Mouse (Mus musculus): ENCODE measurements around the gene Szt2.
A peak's percentile ranks its signal among the peaks of the same experiment; 100 is the strongest.

Szt2 gene

DNA sequence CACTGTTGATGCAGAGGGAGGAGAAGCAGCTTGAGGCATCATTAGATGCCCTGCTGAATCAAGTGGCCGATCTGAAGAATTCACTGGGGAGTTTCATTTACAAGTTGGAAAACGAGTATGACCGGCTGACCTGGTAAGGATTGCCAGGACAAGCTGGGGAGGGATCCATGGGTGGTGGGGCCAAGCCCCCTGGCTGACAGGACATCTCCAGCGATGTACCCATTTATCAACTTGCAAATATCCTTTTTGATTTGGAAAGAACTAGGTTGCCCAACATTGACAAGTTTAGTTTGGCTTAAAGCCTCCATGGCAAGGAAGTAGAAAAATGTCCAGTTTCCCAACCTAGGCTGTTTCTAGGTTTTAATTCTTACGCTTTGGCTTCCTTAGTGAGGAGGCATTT, 1.8 kb upstream of the Szt2 start:
- DNase-seq (ENCODE audit: low spot score): no peak

- DNase-seq (ENCODE audit: low spot score): peak; percentile 73
Measured at GRCm38 (mm10) chr4:118402701-118403100, 6.4 kb downstream of the Szt2 start.

GRCm38 (mm10) chr4:118401918-118402317, 7.2 kb downstream of the Szt2 start:
- no peak for DNase-seq (ENCODE audit: low spot score)

DNA sequence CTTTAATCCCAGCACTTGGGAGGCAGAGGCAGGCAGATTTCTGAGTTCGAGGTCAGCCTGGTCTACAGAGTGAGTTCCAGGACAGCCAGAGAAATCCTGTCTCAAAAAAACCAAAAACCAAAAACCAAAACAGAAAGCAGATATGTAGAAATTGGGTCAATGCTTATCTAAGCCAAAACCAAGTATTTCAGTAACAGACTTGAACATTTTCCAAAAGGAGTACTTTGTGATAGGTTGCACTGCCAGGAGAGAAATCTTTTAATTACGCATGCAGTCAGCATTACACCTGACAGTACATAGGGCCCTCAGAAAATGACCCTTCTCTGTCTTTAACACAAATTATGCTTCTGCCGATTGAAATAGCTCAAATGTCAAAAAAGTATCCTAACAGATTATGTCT, 7.7 kb downstream of the Szt2 start:
- no peak for DNase-seq (ENCODE audit: low spot score)

- DNase-seq (ENCODE audit: low spot score): no peak
Measured at GRCm38 (mm10) chr4:118398400-118398799, 10.7 kb downstream of the Szt2 start.

DNA sequence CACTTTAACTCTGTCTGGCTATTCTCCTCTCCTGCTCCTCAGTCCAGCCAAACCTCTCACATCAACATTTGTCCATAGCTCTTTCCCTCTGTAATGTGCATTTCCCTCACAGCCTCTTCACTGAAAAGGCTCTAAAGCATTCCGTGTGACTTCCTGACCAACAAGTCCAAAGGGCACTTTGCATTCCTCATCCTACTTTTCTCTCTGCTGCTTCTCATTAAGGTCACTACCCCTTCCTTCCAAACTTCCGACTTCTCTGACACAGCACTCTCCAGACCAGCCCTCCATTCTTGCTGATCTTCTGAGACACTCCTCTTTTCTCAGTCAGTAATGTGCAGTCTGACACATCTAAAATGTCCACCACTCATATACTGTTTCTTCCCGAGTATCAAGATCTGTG, 12.6 kb downstream of the Szt2 start:
- DNase-seq (ENCODE audit: low spot score): no peak

DNA sequence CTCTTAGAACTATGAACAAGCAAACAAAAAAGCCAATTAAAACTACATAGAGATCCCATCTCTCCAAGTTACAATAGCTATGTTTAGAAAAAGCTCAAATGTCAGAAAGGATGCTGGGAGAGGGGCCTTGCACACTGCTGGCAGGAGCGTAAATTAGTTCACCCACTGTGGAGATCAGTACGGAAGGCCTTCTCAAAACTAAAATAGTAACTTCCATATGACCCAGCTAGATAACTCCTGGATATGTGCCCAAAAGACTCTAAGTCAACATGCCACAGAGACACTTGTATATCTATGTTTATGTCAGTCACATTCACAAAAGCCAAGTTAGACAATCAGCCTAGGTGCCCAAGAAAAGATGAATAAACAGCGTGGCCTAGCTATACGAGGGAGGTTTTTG, 13.8 kb downstream of the Szt2 start:
- no peak for DNase-seq (ENCODE audit: low spot score)

- DNase-seq (ENCODE audit: low spot score): no peak
Measured at GRCm38 (mm10) chr4:118394505-118394904, 14.6 kb downstream of the Szt2 start.

GRCm38 (mm10) chr4:118390146-118390545, 18.9 kb downstream of the Szt2 start:
- peak; percentile 78 for DNase-seq (ENCODE audit: low spot score)

DNA sequence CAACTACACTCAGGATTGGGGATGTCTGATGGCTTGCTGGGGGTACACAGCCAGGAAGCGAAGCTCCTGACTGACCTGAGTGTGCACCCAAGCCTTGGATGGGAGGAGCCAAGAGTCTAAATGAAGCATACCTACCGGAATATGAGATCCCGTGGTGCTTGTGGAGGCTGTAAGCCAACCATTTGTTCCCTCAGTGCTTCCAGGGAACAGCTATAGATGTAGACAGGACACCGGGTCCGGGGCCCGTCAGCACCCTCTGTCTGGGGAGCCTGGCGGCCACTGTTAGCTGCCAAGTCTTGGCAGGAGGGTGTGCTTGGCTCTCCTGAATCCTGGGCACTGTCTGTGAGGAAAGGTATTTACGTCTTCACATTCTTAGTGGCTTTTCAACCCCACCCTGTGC, 21.8 kb downstream of the Szt2 start:
- no peak for DNase-seq (ENCODE audit: low spot score)

DNA sequence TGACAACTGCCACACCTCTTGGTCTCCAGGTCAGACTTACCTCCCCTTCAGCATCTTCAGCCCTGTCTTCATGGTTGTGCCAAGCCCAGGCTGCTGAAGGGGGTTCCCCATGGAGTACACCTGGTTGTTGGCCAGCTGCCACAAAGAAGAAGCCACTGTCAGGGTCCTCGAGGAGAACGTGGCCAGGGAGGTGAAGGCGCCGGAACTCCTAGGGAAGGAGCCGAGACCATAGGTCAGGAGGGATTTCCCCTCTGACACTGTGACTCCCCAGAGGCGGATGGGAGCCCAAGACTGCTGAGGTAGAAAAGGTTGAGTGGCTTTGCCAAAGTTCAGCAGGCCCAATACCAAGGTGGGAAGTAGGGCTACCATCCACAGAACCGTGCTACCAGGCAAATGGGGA, 25.8 kb downstream of the Szt2 start:
- no peak for DNase-seq (ENCODE audit: low spot score)

GRCm38 (mm10) chr4:118375999-118376398, 33.1 kb downstream of the Szt2 start:
- no peak for DNase-seq (ENCODE audit: low spot score)

DNA sequence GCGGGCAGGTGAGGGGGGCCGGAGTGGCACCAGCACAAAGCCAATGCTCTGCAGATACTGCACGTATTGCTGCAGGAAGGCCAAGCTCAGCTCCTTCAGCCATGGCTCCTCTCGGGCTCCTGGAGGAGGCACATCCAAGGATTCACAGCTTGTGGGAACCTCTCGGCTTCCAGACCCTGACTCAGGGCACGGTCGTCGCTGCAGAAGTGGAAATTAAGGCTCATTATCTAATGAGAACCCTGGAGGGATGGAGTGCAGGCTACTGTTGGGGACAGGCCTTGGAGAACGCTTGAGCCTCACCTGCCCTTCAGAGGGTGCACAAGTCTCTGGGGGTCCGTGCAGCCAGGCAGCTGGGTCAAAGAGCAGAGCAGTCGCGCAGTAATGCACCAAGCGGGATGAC, 37.3 kb downstream of the Szt2 start:
- no peak for DNase-seq (ENCODE audit: low spot score)

GRCm38 (mm10) chr4:118368616-118369015, 40.5 kb downstream of the Szt2 start:
- no peak for DNase-seq (ENCODE audit: low spot score)

DNA sequence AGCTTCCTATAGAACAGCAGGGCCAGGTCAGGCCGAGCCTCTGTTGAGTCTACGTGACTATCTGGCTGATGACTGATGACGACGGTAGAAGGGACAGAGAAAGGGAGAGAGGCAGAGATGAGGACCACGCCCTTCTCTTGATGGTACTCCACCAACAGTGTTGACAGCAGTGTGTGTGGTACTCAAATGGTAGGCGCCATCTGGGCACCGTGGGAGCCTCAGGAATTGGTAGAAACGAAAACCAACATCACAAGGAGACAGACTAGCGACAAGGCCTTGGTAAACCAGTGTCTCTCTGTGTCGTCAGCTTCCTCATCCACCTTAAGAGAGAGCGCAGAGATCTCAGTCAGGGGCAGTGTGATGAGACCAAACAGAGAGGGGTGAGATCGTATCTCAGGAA, 41.5 kb downstream of the Szt2 start:
- DNase-seq (ENCODE audit: low spot score): no peak

DNA sequence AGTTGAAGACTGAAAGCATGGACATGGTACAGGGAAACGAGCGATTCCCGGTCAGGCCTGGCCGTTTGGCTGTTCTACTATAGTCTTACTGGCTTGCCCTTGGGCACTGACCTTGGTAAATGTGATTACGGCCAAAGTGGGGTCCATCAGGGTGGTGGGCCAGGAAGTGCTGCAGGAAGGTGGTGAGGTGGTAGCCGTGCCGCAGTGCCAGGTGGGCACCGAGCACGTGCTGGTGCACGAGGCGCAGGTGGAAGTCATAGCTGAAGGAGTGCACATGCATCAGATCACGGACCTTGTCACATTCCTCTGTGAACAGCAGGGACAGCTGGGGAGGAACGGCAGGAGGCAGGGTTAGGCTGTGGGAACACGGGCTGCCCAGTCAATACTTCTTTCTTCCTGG, 43.1 kb downstream of the Szt2 start:
- DNase-seq (ENCODE audit: low spot score): no peak

GRCm38 (mm10) chr4:118364641-118365040, 44.4 kb downstream of the Szt2 start:
- DNase-seq (ENCODE audit: low spot score): no peak

GRCm38 (mm10) chr4:118363985-118364384, 45.1 kb downstream of the Szt2 start:
- DNase-seq (ENCODE audit: low spot score): no peak

GRCm38 (mm10) chr4:118362879-118363278, 46.2 kb downstream of the Szt2 start:
- DNase-seq (ENCODE audit: low spot score): no peak

DNA sequence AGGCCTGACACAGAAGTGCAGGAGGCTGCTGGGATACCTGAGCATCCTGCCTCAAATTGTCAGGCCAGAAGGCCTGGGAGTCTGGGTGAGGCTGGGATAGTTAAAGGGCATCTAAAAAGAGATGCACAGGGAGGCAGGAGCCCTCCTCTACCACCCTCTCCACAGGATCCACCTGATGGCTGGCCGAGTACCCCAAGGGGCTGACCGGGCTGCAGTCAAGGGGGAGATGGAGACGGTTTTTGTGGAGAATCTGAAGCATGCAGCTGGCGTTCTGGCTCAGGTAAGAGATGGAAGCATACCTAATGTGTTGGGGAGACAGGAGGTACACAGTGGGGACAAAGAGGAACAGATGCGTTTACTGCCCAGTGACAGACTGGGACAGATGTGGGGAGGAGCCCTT, 47.6 kb downstream of the Szt2 start:
- no peak for DNase-seq (ENCODE audit: low spot score)

GRCm38 (mm10) chr4:118359896-118360720, 49.0 kb downstream of the Szt2 start:
- DNase-seq (ENCODE audit: low spot score): peak; percentile 84

GRCm38 (mm10) chr4:118359211-118359895, 49.7 kb downstream of the Szt2 start:
- DNase-seq (ENCODE audit: low spot score): no peak

DNA sequence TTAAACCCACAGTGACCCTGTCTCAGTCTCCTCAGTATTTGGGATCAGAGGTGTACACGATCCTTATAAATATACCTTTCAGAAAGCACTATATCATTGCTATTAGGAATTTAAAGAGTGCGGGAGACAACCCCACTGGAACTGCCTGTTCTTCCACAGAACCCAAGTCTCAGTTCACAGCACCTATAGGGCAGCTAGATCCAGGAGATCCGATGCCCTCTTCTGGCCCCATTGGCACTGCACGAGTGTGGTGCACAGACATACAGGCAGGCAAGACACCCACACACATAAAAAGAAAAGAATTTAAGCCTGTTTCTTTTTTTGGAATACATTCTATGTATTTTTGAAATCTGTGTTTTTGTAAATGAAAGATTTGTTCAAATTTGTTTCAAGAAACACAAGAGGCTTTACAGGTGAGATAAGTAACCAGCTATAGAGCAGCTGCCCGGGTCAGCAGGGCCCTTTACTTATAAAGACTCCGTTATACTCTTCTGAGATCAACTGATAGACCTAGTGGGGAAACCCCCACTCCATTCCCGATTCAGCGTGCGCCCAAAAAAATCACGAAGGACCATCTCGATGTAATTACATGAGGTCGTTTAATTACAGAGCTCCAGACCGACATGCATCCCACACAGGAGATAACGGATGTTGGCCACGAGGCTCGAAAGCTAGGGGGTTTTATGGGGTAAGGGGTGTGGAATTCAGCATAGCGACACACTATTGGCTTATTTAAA, 50.7 kb downstream of the Szt2 start:
- DNase-seq (ENCODE audit: low spot score): no peak
